Mouse (Mus musculus): ENCODE data around the gene Tlx3.

GRCm38 (mm10) chr11:33157453-33158196, 45.8 kb downstream of the Tlx3 start:
- TF ChIP-seq CTCF (IDR thresholded peaks at IDR 0.05; ENCODE audit: low read depth, low read length) (no peak), POLR2A (IDR thresholded peaks at IDR 0.05; ENCODE audit: extremely low read depth, insufficient read depth, low read length) (no peak)
